Mouse (Mus musculus): ENCODE measurements around the gene Fscn2. TPM values are rescaled to one million over a fixed set of nuclear protein-coding genes. Genes with fewer than 3 reads are reported as not detected.

Gene Fscn2
- polyA plus RNA-seq (2014; fragmentation: Illumina TruSeq; extraction: RNeasy Lipid Tissue Mini Kit (QIAGEN cat#74804); ENCODE audit: insufficient read depth, low read depth, low replicate concordance), result 0.33 TPM

GRCm38 (mm10) chr11:120361295-120361694 is at the start of gene Fscn2:
TSS of gene Fscn2 (plus strand) at chr11:120361534.

DNA sequence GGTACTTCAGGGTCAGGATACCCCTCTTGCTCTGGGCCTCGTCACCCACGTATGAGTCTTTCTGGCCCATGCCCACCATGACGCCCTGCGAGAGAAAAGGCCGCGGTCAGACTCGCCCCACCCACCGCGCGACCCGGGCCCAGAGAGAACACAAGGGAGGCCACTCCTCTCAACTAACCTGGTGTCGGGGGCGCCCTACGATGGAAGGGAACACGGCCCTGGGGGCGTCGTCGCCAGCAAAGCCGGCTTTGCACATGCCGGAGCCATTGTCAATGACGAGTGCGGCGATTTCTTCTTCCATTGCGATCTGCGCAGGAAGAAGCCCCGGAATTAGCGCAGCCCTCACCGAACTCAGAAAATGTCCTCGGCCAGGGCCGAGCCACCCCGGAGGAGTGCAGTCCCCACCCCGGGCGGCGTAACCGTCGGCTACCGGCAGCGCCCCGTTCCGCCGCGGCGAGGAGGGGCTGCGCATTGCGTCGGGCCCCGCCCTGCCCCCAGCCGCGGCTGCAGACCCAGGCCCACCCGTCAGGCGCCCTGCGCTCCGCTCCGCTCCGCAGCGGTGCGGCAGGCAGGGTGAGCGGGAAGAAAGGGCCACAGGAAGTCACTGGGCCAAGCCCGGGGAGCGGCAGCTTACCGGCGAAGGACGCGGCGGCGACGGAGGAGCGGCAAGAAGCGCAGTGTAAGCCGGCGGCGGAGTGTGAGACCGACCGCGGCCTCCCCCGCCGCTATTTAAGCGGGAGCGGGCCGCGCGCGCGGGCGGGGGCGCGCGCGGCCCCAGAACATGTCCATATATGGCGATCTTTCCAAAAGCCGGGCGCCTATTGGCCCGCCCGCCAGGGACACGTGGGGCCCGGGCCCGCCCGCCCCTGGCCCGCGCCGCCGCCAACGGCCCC is 13.3 kb upstream of the Fscn2 start, which contains the start of gene Actg1:
Gene Actg1 (minus strand): TSS at position 752 of the 893 bp plus-strand sequence.

DNA sequence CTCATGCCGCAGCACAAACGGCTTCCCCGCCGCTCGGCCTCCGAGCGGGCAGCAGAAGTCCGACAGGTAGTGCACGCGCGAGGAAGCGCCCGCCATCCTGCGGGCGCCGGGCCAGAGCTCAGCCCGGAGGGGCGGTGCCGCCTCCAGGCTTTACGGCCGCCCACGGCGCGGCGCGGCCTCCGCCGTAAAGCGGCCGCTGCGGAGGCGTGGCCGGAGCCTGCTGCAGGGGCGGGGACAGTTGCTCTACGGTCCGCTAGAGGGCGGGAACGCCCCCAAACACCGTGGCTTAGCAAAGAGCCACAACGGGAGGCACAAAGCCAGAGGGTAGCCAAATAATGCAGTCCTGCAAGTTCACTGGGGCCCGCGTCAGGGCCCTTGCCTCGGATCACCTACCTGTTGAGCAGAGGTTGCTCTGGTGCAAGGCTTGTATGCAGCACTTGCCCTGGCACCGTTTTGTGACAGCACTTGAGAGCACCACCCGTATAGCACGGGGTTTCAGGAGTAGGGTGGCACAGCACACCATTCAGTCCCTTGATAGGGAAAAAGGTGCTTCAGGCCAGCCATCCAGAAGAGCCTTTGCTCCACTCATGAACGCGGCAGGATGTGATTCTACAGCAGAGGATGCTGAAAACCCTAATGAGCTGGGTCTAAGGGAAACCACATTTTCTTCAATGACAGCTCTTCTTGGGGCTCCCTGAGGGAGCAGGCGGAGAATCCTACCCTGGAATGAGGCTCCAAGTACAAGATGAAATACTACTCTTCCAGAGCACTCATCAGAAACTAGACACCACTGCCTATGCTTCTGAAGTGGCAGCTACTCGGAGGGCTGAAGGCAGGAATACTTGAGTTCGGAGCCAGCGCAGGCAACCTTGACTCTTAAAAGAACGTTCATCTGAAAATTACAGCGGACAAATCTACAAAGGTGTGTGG is 17.5 kb downstream of the Fscn2 start, which contains the start of gene Faap100:
Gene Faap100 (minus strand): TSS at position 154 of the 930 bp plus-strand sequence.

Other genes starting within 250 kb of the Fscn2 start
- gene Slc38a10, start 210.2 kb upstream of the Fscn2 start, polyA plus RNA-seq (2014; fragmentation: Illumina TruSeq; extraction: RNeasy Lipid Tissue Mini Kit (QIAGEN cat#74804); ENCODE audit: insufficient read depth, low read depth, low replicate concordance), result 44.5 TPM
- 5.5 TPM for gene Bahcc1, start 128.6 kb upstream of the Fscn2 start, polyA plus RNA-seq (2014; fragmentation: Illumina TruSeq; extraction: RNeasy Lipid Tissue Mini Kit (QIAGEN cat#74804); ENCODE audit: insufficient read depth, low read depth, low replicate concordance)
- 1,316 TPM for gene Actg1, start 13.0 kb upstream of the Fscn2 start, polyA plus RNA-seq (2014; fragmentation: Illumina TruSeq; extraction: RNeasy Lipid Tissue Mini Kit (QIAGEN cat#74804); ENCODE audit: insufficient read depth, low read depth, low replicate concordance)
- 10.2 TPM for gene Faap100, start 17.2 kb downstream of the Fscn2 start, polyA plus RNA-seq (2014; fragmentation: Illumina TruSeq; extraction: RNeasy Lipid Tissue Mini Kit (QIAGEN cat#74804); ENCODE audit: insufficient read depth, low read depth, low replicate concordance)
- 19.5 TPM for gene Nploc4, start 76.2 kb downstream of the Fscn2 start, polyA plus RNA-seq (2014; fragmentation: Illumina TruSeq; extraction: RNeasy Lipid Tissue Mini Kit (QIAGEN cat#74804); ENCODE audit: insufficient read depth, low read depth, low replicate concordance)
- not detected for gene Tspan10, start 81.1 kb downstream of the Fscn2 start, polyA plus RNA-seq (2014; fragmentation: Illumina TruSeq; extraction: RNeasy Lipid Tissue Mini Kit (QIAGEN cat#74804); ENCODE audit: insufficient read depth, low read depth, low replicate concordance)
- gene Pde6g, start 92.0 kb downstream of the Fscn2 start, polyA plus RNA-seq (2014; fragmentation: Illumina TruSeq; extraction: RNeasy Lipid Tissue Mini Kit (QIAGEN cat#74804); ENCODE audit: insufficient read depth, low read depth, low replicate concordance), result not detected
- 13.4 TPM for gene Oxld1, start 96.5 kb downstream of the Fscn2 start, polyA plus RNA-seq (2014; fragmentation: Illumina TruSeq; extraction: RNeasy Lipid Tissue Mini Kit (QIAGEN cat#74804); ENCODE audit: insufficient read depth, low read depth, low replicate concordance)
- gene Ccdc137, start 96.6 kb downstream of the Fscn2 start, polyA plus RNA-seq (2014; fragmentation: Illumina TruSeq; extraction: RNeasy Lipid Tissue Mini Kit (QIAGEN cat#74804); ENCODE audit: insufficient read depth, low read depth, low replicate concordance), result 13.6 TPM
- 10.8 TPM for gene Arl16, start 106.1 kb downstream of the Fscn2 start, polyA plus RNA-seq (2014; fragmentation: Illumina TruSeq; extraction: RNeasy Lipid Tissue Mini Kit (QIAGEN cat#74804); ENCODE audit: insufficient read depth, low read depth, low replicate concordance)
- gene Mrpl12, start 123.1 kb downstream of the Fscn2 start, polyA plus RNA-seq (2014; fragmentation: Illumina TruSeq; extraction: RNeasy Lipid Tissue Mini Kit (QIAGEN cat#74804); ENCODE audit: insufficient read depth, low read depth, low replicate concordance), result 65.4 TPM
- 42.5 TPM for gene Slc25a10, start 130.3 kb downstream of the Fscn2 start, polyA plus RNA-seq (2014; fragmentation: Illumina TruSeq; extraction: RNeasy Lipid Tissue Mini Kit (QIAGEN cat#74804); ENCODE audit: insufficient read depth, low read depth, low replicate concordance)
- gene Gcgr, start 169.2 kb downstream of the Fscn2 start, polyA plus RNA-seq (2014; fragmentation: Illumina TruSeq; extraction: RNeasy Lipid Tissue Mini Kit (QIAGEN cat#74804); ENCODE audit: insufficient read depth, low read depth, low replicate concordance), result 0.15 TPM
- gene Mcrip1, start 188.2 kb downstream of the Fscn2 start, polyA plus RNA-seq (2014; fragmentation: Illumina TruSeq; extraction: RNeasy Lipid Tissue Mini Kit (QIAGEN cat#74804); ENCODE audit: insufficient read depth, low read depth, low replicate concordance), result 138 TPM
- not detected for gene Ppp1r27, start 189.6 kb downstream of the Fscn2 start, polyA plus RNA-seq (2014; fragmentation: Illumina TruSeq; extraction: RNeasy Lipid Tissue Mini Kit (QIAGEN cat#74804); ENCODE audit: insufficient read depth, low read depth, low replicate concordance)
- gene P4hb, start 211.7 kb downstream of the Fscn2 start, polyA plus RNA-seq (2014; fragmentation: Illumina TruSeq; extraction: RNeasy Lipid Tissue Mini Kit (QIAGEN cat#74804); ENCODE audit: insufficient read depth, low read depth, low replicate concordance), result 289 TPM
- gene Arhgdia, start 220.1 kb downstream of the Fscn2 start, polyA plus RNA-seq (2014; fragmentation: Illumina TruSeq; extraction: RNeasy Lipid Tissue Mini Kit (QIAGEN cat#74804); ENCODE audit: insufficient read depth, low read depth, low replicate concordance), result 361 TPM
- gene Alyref, start 236.8 kb downstream of the Fscn2 start, polyA plus RNA-seq (2014; fragmentation: Illumina TruSeq; extraction: RNeasy Lipid Tissue Mini Kit (QIAGEN cat#74804); ENCODE audit: insufficient read depth, low read depth, low replicate concordance), result 49.0 TPM
- gene Anapc11, start 236.9 kb downstream of the Fscn2 start, polyA plus RNA-seq (2014; fragmentation: Illumina TruSeq; extraction: RNeasy Lipid Tissue Mini Kit (QIAGEN cat#74804); ENCODE audit: insufficient read depth, low read depth, low replicate concordance), result 82.6 TPM
- 1.3 TPM for gene Npb, start 246.9 kb downstream of the Fscn2 start, polyA plus RNA-seq (2014; fragmentation: Illumina TruSeq; extraction: RNeasy Lipid Tissue Mini Kit (QIAGEN cat#74804); ENCODE audit: insufficient read depth, low read depth, low replicate concordance)